Mouse (Mus musculus) C2C12 (cell line): ENCODE data around the gene Relt.
"Not testable (repeated sequence)": the region's sequence is repeated elsewhere in the genome, so short reads cannot be mapped to it uniquely, and the experiment has no call there.

Experiments
- CEBPB ChIP-seq: IDR thresholded peaks from one replicate; pipeline ENCODE4 v1.6.1; 2011; ENCODE audit warnings: low read depth, mild to moderate bottlenecking, control low read depth, moderate library complexity
- CTCF ChIP-seq: IDR thresholded peaks from one replicate; pipeline ENCODE4 v1.5.1; 2011; ENCODE audit not compliant: control insufficient read depth, insufficient read depth, insufficient read length
- FOSL1 ChIP-seq: IDR thresholded peaks from one replicate; pipeline ENCODE4 v1.8.0; 2011; ENCODE audit warnings: mild to moderate bottlenecking, low read length; ENCODE audit not compliant: poor library complexity, insufficient read depth, severe bottlenecking
- MAX ChIP-seq: IDR thresholded peaks from one replicate; pipeline ENCODE4 v1.6.1; 2011; ENCODE audit warnings: mild to moderate bottlenecking, control low read depth
- MYOD1 ChIP-seq: IDR thresholded peaks from one replicate; pipeline ENCODE4 v1.6.1; 2011; ENCODE audit warnings: low read depth; ENCODE audit not compliant: control insufficient read depth, insufficient read length
- MYOG ChIP-seq: IDR thresholded peaks from one replicate; pipeline ENCODE4 v1.6.1; 2011; ENCODE audit not compliant: control insufficient read depth, insufficient read length; ENCODE audit errors: extremely low read depth
- USF1 ChIP-seq: IDR thresholded peaks from one replicate; pipeline ENCODE4 v1.6.1; 2011; ENCODE audit warnings: low read depth, mild to moderate bottlenecking, control low read depth, moderate library complexity

GRCm38 (mm10) chr7:100846033-100846432 lies 17.2 kb downstream of the Relt start:
- TF ChIP-seq CEBPB, CTCF, MYOG, USF1, MYOD1, MAX, FOSL1: not testable (repeated sequence)
